Mouse (Mus musculus) heart, adult 2 months (tissue): ENCODE results near the gene Gpatch2l.

Source experiments
- CTCF ChIP-seq: fragments of 200-600 bp; IDR thresholded peaks from 2 replicates; pipeline ENCODE4 v1.8.1; 2022; ENCODE audit warnings: antibody characterized with exemption, mild to moderate bottlenecking, moderate library complexity
- POLR2A ChIP-seq: fragments of 200-500 bp; IDR thresholded peaks from 2 replicates; pipeline ENCODE4 v1.6.1; 2011; ENCODE audit warnings: mild to moderate bottlenecking, low read depth, low read length, control low read depth; ENCODE audit not compliant: insufficient read depth

DNA sequence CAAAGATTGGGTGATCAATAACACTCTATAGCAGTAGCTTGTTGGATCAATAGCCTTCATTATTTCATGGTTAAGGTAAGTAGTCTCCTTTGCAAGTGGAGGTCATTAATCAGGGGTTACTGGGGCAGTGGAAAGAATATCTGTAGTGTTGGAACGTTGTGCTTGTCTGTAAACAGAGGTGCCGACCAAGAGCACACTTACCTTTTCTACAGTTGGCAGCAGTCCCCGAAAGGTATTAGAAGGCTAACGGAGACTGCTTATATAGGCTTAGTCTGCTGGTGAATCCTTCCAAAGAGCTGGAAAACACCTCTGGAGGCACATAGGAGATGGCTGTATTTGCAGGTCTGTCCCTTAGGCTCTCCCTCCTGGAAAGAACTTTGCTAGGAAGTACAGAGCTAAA is 8.5 kb downstream of the Gpatch2l start:
- TF ChIP-seq CTCF (no peak), POLR2A (no peak)
